Mouse (Mus musculus) midbrain, embryonic 11.5 days (tissue): ENCODE measurements around the gene Adgre5. TPM values are rescaled to one million over a fixed set of nuclear protein-coding genes. Genes with fewer than 3 reads are reported as not detected.
A peak's percentile ranks its signal among the peaks of the same experiment; 100 is the strongest.

ENCODE experiments used
- ATAC-seq: fragments of 200-750 bp; cut with Nextera tagmentation; 2 replicates; pipeline ENCODE4 v1.8.0; 2017; ENCODE audit warnings: moderate TSS enrichment, moderate library complexity; ENCODE audit not compliant: low FRiP score
- DNase-seq: peaks from one replicate; pipeline ENCODE4 v3.0.0; 2015; ENCODE audit warnings: low spot score; ENCODE audit errors: missing footprints
- H3K27ac ChIP-seq: fragments of 300-500 bp; sonication (generic); 2 replicates; pipeline ENCODE4 v1.5.1; 2014; ENCODE audit warnings: low read depth, low read length
- H3K27me3 ChIP-seq: fragments of 300-500 bp; sonication (generic); 2 replicates; pipeline ENCODE4 v1.6.1; 2014; ENCODE audit warnings: mild to moderate bottlenecking, low read length, moderate library complexity, mixed read lengths; ENCODE audit not compliant: control insufficient read depth, insufficient read depth
- H3K36me3 ChIP-seq: fragments of 300-500 bp; sonication (generic); 2 replicates; pipeline ENCODE4 v1.6.1; 2014; ENCODE audit warnings: mild to moderate bottlenecking, low read length, moderate library complexity, mixed read lengths; ENCODE audit not compliant: control insufficient read depth, insufficient read depth
- H3K4me1 ChIP-seq: fragments of 300-500 bp; sonication (generic); 2 replicates; pipeline ENCODE4 v1.6.1; 2014; ENCODE audit warnings: low read length; ENCODE audit not compliant: control insufficient read depth, insufficient read depth
- H3K4me2 ChIP-seq: fragments of 300-500 bp; sonication (generic); 2 replicates; pipeline ENCODE4 v1.6.1; 2014; ENCODE audit warnings: mild to moderate bottlenecking, moderate library complexity
- H3K4me3 ChIP-seq: fragments of 300-500 bp; sonication (generic); 2 replicates; pipeline ENCODE4 v1.5.1; 2014; ENCODE audit warnings: low read depth, low read length
- H3K9ac ChIP-seq: fragments of 300-500 bp; sonication (generic); 2 replicates; pipeline ENCODE4 v1.6.1; 2014; ENCODE audit warnings: low read length
- H3K9me3 ChIP-seq: fragments of 300-500 bp; sonication (generic); 2 replicates; pipeline ENCODE4 v1.6.1; 2016; ENCODE audit warnings: low read length; ENCODE audit not compliant: control insufficient read depth
- WGBS: fragments of 180-500 bp; shearing (Covaris S2); extraction: QIAGEN DNeasy Blood & Tissue Kit; methylation state at CpG from one replicate; pipeline ENCODE4 v1.1.7; 2014; 5-methylcytosine and 5-hydroxymethylcytosine counted together
- polyA plus RNA-seq: library from polyadenylated mRNA; unstranded; fragments of >200 nt; fragmentation: Nextera tagmentation; extraction: Ambion mirVana; gene quantifications from 2 replicates; pipeline ENCODE4 v1.2.1, GENCODE M21; 2014

Gene Adgre5
- polyA plus RNA-seq, 1 experiment from 2014 or later: 10.9 TPM

- H3K27ac ChIP-seq: no peak overlapping the region
Measured at GRCm38 (mm10) chr8:83700423-83701085, 40.6 kb downstream of the Adgre5 start.

GRCm38 (mm10) chr8:83699566-83699965 lies 41.6 kb downstream of the Adgre5 start:
- 55% methylated on average over 9 of the region's 9 CpGs for WGBS
- Histone ChIP-seq H3K27me3 (no peaks in the 10 kb centered on the region), H3K9ac (peak overlapping the region; percentile 95), H3K4me1 (peaks cover 20% of the 10 kb centered on the region), H3K27ac (peak overlapping the region; percentile 56; the same call in 1 of the 2 replicates), H3K4me2 (peak overlapping the region; percentile 97), H3K36me3 (no peaks in the 10 kb centered on the region), H3K9me3 (no peaks in the 10 kb centered on the region), H3K4me3 (peak overlapping the region; percentile 85)
- DNase-seq: no peak
- ATAC-seq: no peak

More at GRCm38 (mm10) chr8:83700423-83701085, 40.6 kb downstream of the Adgre5 start:
- no peaks in the 10 kb centered on the region for H3K36me3 ChIP-seq
- peaks cover 20% of the 10 kb centered on the region for H3K4me1 ChIP-seq
- 89% methylated on average over 9 of the region's 9 CpGs for WGBS
- H3K9me3 ChIP-seq: no peaks in the 10 kb centered on the region
- no peaks in the 10 kb centered on the region for H3K27me3 ChIP-seq
- no peak overlapping the region for H3K4me2 ChIP-seq
- no peak overlapping the region for H3K4me3 ChIP-seq
- H3K9ac ChIP-seq: no peak overlapping the region
- ATAC-seq: no peak
- no peak for DNase-seq

DNA sequence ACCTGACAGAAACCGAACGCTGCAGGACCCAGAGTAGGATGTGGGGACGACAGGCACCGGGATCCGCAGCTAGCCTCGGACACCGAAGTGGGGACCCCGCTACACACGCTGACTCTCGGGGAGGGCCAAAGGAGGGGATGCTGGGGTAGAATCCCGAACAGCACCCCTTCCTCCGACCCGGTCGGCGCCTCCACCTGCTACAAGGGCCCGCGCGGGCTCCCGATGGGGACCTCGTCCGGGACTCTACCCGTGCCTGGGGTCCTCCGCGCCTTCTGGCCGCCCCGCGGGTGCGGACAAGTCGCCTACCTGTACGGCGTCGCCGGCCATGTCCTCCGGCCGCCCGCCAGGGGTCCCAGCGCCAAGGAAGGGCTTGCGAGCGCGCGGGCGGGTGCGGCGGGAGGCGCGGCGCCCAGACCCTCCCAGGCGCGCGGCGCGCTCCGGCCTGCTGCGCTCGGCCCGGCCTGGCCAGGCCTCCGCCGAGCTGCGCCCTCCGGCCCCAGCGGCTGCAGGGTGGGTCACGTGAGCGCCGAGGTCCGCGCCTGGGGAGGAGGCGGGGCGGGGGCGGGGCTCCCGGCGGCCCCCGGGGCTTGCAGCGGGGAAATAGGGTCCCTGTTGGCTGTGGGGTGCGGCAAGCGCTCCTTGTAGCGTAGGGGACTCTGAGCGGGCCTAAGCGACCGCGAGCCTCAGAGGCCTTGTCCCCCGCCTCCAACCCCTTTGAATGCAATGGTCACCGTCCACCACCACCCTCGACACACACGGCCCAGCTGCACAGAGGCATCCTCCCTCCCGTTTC lies 42.3 kb downstream of the Adgre5 start, which contains the start of gene Pkn1:
TSS of gene Pkn1 (minus strand) at position 519 of the 793 bp plus-strand sequence.
- Histone ChIP-seq H3K27me3 (no peaks in the 10 kb centered on the region), H3K9ac (peak within 1 kb of the TSS; percentile 95), H3K4me1 (peaks cover 20% of the 10 kb centered on the region), H3K4me3 (peak within 1 kb of the TSS; percentile 85), H3K9me3 (no peaks in the 10 kb centered on the region), H3K27ac (peak within 1 kb of the TSS; percentile 56), H3K4me2 (peak within 1 kb of the TSS; percentile 97), H3K36me3 (no peaks in the 10 kb centered on the region)
- DNase-seq (peak; percentile 97), ATAC-seq (peak; percentile 96)
- under 1% methylated on average over 77 of the region's 85 CpGs for WGBS

DNA sequence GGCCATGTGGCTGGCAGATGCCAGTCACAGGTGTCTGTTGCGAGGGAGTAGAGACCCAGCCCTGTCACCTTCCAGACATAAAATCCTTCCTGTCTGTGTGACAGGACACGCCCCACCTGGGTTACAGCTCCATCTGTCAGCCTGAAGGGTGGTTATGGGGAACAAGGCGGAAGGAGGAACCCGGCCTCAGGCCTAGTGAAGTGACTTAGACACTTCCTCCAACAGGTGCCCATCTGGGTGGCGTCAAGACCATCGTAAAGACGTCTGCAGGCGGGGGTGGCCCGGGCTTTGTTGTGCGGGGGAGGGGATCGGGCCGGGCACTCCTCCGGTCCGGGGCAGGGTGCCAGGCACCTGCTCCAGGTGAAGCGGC lies 42.9 kb downstream of the Adgre5 start:
- H3K36me3 ChIP-seq: no peaks in the 10 kb centered on the region
- peak overlapping the region; percentile 85 for H3K4me3 ChIP-seq
- peaks cover 20% of the 10 kb centered on the region for H3K4me1 ChIP-seq
- WGBS: 5% methylated on average over 15 of the region's 15 CpGs
- DNase-seq (no peak), ATAC-seq (peak; percentile 17)
- H3K4me2 ChIP-seq: peak overlapping the region; percentile 97
- H3K9ac ChIP-seq: peak overlapping the region; percentile 95
- H3K9me3 ChIP-seq: no peaks in the 10 kb centered on the region
- H3K27ac ChIP-seq: no peak overlapping the region
- H3K27me3 ChIP-seq: no peaks in the 10 kb centered on the region

DNA sequence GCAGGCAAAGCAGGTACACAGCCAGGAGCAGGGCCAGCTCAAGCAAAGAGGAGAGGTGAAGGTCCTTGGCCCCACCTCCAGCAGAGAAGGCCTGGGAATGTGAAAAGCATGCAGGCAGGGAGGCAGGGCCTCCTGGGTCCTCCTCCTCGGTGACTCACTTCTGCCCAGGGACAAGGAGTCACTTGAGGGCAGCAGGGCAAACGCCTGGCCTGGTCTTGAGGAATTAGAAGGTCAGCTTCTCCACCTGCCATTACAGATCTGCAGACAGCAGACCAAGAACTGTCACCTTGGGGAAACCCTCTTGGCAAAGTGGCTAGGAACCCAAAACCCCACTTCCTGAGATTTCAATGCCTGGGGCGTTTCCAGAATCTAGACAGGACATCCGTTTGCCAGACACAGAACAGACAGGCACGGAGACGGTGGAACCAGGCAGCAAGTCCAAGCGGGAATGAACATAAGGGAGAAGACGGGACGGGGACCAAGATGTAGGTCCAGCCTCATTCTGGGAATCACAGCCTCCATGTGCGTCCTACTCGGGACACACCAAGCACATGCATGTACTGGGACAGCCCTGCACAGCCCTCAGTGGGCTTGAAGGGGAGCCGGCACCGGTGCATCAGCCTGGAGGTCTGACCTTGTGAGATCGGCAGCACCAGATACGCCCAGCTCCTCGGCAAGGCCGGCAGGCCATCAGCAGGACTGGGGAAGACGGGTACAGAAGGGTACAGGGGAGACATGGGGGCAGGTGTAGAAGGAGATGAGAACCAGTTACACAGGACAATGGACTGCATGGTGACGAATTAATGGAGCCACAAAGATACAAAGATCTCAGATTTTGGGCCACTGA lies 43.5 kb downstream of the Adgre5 start:
- Histone ChIP-seq H3K9me3 (no peaks in the 10 kb centered on the region), H3K27ac (no peak overlapping the region), H3K4me1 (peaks cover 20% of the 10 kb centered on the region), H3K27me3 (no peaks in the 10 kb centered on the region), H3K36me3 (no peaks in the 10 kb centered on the region), H3K9ac (peak overlapping the region; percentile 95; the same call in 1 of the 2 replicates), H3K4me3 (peak overlapping the region; percentile 85), H3K4me2 (peak overlapping the region; percentile 97)
- ATAC-seq: no peak
- 68% methylated on average over 19 of the region's 19 CpGs for WGBS
- DNase-seq: no peak

DNA sequence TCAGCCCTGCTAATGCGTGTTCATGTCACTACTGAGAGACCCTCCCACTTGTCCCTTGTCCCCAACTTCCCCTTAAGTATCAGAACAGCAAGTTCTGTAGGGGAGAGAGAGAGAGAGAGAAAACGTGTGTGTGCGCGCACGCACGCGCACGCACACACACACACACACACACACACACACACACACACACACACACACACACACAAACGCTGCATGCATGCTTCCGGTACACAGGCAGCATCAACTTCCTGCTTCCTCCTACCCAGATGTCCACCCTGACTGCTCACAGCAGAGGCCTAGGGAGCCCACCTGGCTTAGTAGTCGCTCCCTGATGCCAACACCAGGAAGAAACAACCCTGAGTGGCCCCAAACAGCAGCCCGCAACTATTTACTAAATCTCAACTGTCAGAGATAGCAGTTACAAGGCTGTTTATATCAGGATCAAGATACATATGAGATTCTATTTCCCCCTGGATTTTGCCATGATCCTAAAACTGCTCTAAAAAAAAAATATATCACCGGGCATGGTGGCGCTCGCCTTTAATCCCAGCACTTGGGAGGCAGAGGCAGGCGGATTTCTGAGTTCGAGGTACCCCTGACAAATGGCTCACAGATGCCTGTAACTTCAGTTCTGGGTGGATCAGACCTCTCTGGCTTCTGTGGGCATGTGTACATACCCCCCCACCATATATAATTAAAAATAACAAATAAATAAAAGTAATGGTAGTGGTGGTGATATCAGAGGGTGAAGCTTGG lies 45.6 kb downstream of the Adgre5 start:
- WGBS: 92% methylated on average over 16 of the region's 17 CpGs
- Histone ChIP-seq H3K27me3 (no peaks in the 10 kb centered on the region), H3K4me3 (no peak overlapping the region), H3K9ac (no peak overlapping the region), H3K4me1 (peaks cover 20% of the 10 kb centered on the region), H3K36me3 (peaks cover 14% of the 10 kb centered on the region; the same call in 1 of the 2 replicates), H3K4me2 (no peak overlapping the region), H3K9me3 (no peaks in the 10 kb centered on the region), H3K27ac (no peak overlapping the region)
- DNase-seq (no peak), ATAC-seq (no peak)

GRCm38 (mm10) chr8:83694369-83695160 lies 46.6 kb downstream of the Adgre5 start:
- ATAC-seq (no peak), DNase-seq (no peak)
- Histone ChIP-seq H3K27me3 (no peaks in the 10 kb centered on the region), H3K4me3 (no peak overlapping the region), H3K4me2 (no peak overlapping the region), H3K36me3 (peaks cover 14% of the 10 kb centered on the region; the same call in 1 of the 2 replicates), H3K27ac (no peak overlapping the region), H3K9me3 (no peaks in the 10 kb centered on the region), H3K9ac (no peak overlapping the region), H3K4me1 (peaks cover 18% of the 10 kb centered on the region)
- WGBS: 90% methylated on average over 11 of the region's 11 CpGs
